Mouse (Mus musculus) stomach, embryonic 15.5 days (tissue): ENCODE measurements around the gene Gsto1. TPM values are rescaled to one million over a fixed set of nuclear protein-coding genes. Genes with fewer than 3 reads are reported as not detected.

Experiments
- ATAC-seq: fragments of 200-750 bp; cut with Nextera tagmentation; 2 replicates; pipeline ENCODE4 v1.8.0; 2017; ENCODE audit warnings: low read depth, moderate number of reproducible peaks, moderate TSS enrichment; ENCODE audit not compliant: insufficient read depth, low FRiP score
- H3K27ac ChIP-seq: fragments of 300-500 bp; sonication (generic); 2 replicates; pipeline ENCODE4 v1.5.1; 2015; ENCODE audit warnings: mild to moderate bottlenecking, inconsistent platforms
- H3K27me3 ChIP-seq: fragments of 300-500 bp; sonication (generic); replicated peaks from 2 replicates; pipeline ENCODE4 v1.6.1; 2015; ENCODE audit warnings: inconsistent platforms
- H3K36me3 ChIP-seq: fragments of 300-500 bp; sonication (generic); 2 replicates; pipeline ENCODE4 v1.6.1; 2015; ENCODE audit warnings: inconsistent platforms
- H3K4me1 ChIP-seq: fragments of 300-500 bp; sonication (generic); 2 replicates; pipeline ENCODE4 v1.6.1; 2015; ENCODE audit warnings: inconsistent platforms
- H3K4me2 ChIP-seq: fragments of 300-500 bp; sonication (generic); 2 replicates; pipeline ENCODE4 v1.6.1; 2015; ENCODE audit warnings: mild to moderate bottlenecking, inconsistent platforms
- H3K4me3 ChIP-seq: fragments of 300-500 bp; sonication (generic); replicated peaks from 2 replicates; pipeline ENCODE4 v1.5.1; 2015; ENCODE audit warnings: inconsistent platforms
- H3K9ac ChIP-seq: fragments of 300-500 bp; sonication (generic); 2 replicates; pipeline ENCODE4 v1.6.1; 2015; ENCODE audit warnings: inconsistent platforms
- H3K9me3 ChIP-seq: fragments of 300-500 bp; sonication (generic); 2 replicates; pipeline ENCODE4 v1.6.1; 2016; ENCODE audit warnings: inconsistent platforms
- WGBS: fragments of 180-500 bp; shearing (Covaris S2); methylation state at CpG from one replicate; pipeline ENCODE4 v1.1.7; 2015; 5-methylcytosine and 5-hydroxymethylcytosine counted together
- polyA plus RNA-seq: library from polyadenylated mRNA; unstranded; fragments of >200 nt; fragmentation: Nextera tagmentation; extraction: Ambion mirVana; gene quantifications from 2 replicates; pipeline ENCODE4 v1.2.1, GENCODE M21; 2015

Gene Gsto1
- polyA plus RNA-seq, 1 experiment from 2014 or later: 1,161 TPM

DNA sequence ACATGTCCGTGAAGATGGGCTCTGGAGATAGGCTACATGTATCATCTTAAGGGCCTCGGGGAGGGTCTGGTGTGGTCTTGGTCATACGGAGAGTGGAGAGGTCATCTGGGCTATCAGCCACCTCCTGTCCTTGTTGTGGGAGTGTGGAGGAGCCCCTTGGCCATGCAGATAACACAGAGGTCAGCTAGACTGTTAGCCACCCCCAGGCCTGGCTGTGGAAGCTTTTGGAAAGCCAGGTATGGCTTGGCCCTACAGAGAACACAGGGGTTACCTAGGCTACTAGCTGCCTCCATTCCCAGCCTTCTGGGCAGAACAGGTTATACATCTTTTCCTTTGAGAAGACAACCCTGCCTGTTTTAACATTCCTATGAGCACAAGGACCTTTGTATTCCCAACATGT lies 7.8 kb downstream of the Gsto1 start:
- 90% methylated on average over 3 of the region's 3 CpGs for WGBS
- no peaks in the 10 kb centered on the region for H3K9me3 ChIP-seq

DNA sequence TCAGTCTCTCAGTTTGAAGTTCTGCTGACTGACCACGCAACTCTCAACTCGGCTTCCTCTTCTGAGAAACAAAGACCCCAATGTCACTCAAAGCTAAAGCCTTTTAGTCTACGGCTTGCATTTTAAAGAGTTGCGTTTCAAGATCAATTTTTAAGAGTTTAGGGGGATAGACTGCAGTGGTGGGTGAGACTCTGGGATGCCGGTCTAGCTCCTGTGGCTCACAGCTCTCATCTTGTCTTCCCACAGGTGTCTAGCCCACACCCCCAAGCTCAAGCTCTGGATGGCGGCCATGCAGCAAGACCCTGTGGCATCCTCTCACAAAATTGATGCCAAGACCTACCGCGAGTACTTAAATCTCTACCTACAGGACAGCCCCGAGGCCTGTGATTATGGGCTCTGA lies 9.3 kb downstream of the Gsto1 start:
- H3K4me3 ChIP-seq: no peak overlapping the region
- 0 out of 2 replicates have a peak, but pooled peaks cover 5% of the 10 kb centered on the region for H3K36me3 ChIP-seq
- WGBS: 94% methylated on average over 9 of the region's 9 CpGs
- no peak overlapping the region for H3K4me2 ChIP-seq
- no peaks in the 10 kb centered on the region for H3K27me3 ChIP-seq
- no peaks in the 10 kb centered on the region for H3K9me3 ChIP-seq
- ATAC-seq: no peak
- H3K27ac ChIP-seq: no peak overlapping the region
- H3K9ac ChIP-seq: no peak overlapping the region
- H3K4me1 ChIP-seq: 0 out of 2 replicates have a peak, but pooled peaks cover 4% of the 10 kb centered on the region

More for the DNA sequence above, 7.8 kb downstream of the Gsto1 start:
- peaks cover 5% of the 10 kb centered on the region; the same call in 1 of the 2 replicates for H3K36me3 ChIP-seq
- no peak overlapping the region for H3K4me3 ChIP-seq
- H3K4me1 ChIP-seq: 0 out of 2 replicates have a peak, but pooled peaks cover under 1% of the 10 kb centered on the region
- no peak for ATAC-seq
- H3K27ac ChIP-seq: no peak overlapping the region
- H3K9ac ChIP-seq: no peak overlapping the region
- no peaks in the 10 kb centered on the region for H3K27me3 ChIP-seq
- H3K4me2 ChIP-seq: no peak overlapping the region

DNA sequence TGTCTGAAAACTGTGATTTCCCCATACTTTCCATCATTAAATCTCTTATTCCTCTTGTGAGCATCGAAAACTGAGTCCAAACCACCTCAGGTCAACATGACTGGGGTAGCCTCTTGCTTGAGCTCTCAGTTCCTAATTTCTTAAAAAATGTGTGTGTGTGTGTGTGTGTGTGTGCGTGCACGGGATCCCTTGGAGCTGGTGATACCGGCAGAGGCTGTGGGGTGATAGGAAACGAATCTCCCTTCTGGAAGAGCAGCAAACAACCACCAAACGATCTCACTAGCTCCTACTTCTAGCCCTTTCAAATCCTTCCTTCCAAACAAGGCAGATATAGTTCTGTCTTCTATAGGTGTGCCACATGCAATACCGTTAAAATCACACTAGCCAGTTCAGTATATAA lies 10.0 kb downstream of the Gsto1 start:
- H3K27me3 ChIP-seq: no peaks in the 10 kb centered on the region
- 83% methylated on average over 7 of the region's 7 CpGs for WGBS
- H3K9me3 ChIP-seq: no peaks in the 10 kb centered on the region
- H3K36me3 ChIP-seq: 0 out of 2 replicates have a peak, but pooled peaks cover 2% of the 10 kb centered on the region
- peak overlapping the region; percentile 78 for H3K4me2 ChIP-seq
- H3K27ac ChIP-seq: no peak overlapping the region
- H3K4me3 ChIP-seq: peak overlapping the region; percentile 60
- H3K9ac ChIP-seq: no peak overlapping the region
- ATAC-seq: no peak
- H3K4me1 ChIP-seq: 0 out of 2 replicates have a peak, but pooled peaks cover 5% of the 10 kb centered on the region

DNA sequence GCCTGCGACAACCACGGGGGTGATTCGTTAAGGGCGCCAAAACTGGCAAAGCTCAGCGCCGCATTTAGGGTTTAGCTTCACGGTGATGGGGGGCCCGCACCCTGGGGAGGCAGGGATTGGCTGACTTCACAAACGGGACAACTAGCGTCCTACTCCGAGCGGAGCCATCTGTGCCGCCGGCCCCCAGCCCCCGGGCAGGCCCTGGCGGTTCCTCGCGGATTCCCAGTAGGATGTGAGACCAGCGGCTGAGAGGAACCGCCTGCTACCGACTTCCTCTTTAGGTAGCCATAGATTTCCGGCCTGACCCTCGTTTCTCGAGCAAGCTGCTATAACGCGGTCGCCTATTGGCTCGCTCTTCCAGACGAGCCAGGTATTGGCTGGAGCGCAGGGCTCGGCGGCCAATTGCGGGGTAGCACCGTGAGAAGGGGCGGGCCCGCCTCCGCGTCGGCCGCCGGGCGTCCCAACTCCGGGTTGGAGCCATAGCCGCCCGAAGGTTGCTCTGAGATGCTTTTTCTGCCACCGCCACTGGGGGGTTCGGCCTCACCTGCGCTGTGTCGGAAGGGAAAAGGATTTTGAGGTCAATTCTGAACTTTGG lies 10.7 kb downstream of the Gsto1 start, which contains the start of gene Gsto2:
Gene Gsto2, plus strand, starts transcription at position 182 of the 595 bp plus-strand sequence.
- H3K4me1 ChIP-seq: 0 out of 2 replicates have a peak, but pooled peaks cover 5% of the 10 kb centered on the region
- peak within 1 kb of the TSS; percentile 78 for H3K4me2 ChIP-seq
- H3K36me3 ChIP-seq: no peaks in the 10 kb centered on the region
- no peaks in the 10 kb centered on the region for H3K27me3 ChIP-seq
- peak within 1 kb of the TSS; percentile 60 for H3K4me3 ChIP-seq
- H3K9ac ChIP-seq: peak within 1 kb of the TSS; percentile 60
- under 1% methylated on average over 49 of the region's 49 CpGs for WGBS
- peak within 1 kb of the TSS; percentile 87 for H3K27ac ChIP-seq
- H3K9me3 ChIP-seq: no peaks in the 10 kb centered on the region
- ATAC-seq: peak; percentile 100

DNA sequence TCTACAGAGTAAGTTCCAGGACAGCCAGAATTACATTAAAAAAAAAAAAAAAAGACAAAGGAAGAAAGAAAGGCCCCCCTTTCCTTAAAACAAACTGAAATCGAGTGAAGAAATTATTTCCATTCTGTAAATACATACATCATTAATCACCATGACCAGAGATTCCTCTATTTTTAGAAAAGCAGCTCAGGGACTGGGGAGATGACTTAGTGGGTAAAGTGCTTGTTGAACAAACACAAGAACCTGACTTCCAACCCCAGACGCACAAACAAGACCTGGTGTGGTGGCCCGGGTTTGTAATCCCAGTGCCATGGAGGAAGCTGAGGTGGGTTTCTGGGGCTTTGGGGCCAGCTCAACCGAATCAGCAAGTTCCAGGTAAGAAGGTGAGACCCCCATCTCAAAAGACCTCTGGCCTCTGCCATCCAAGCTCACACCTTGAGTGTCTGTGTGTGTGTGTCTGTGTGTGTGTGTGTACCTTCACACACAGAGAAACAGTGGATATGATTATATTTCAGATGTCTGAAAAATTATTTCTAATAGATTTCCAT lies 12.9 kb downstream of the Gsto1 start:
- no peaks in the 10 kb centered on the region for H3K36me3 ChIP-seq
- WGBS: 48% methylated on average over 4 of the region's 4 CpGs
- no peaks in the 10 kb centered on the region for H3K27me3 ChIP-seq

DNA sequence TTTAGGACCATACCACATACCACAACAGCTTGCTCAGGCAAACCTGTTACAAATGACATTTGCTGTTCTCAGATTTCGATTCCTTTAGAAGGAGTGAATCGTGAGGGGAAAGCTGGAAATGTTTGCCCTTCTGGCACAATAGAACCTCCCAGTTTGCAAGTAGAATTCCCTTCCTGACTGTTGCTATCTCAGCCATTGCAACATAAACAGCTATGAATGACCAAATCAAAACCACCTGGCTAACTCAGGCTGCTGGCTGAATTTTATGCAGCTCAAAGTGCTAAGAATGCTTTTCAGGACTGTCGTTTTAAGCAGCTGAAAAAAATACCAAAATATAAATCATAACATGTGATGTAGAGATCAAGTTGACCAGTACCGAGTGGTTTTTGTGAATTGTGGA lies 14.2 kb downstream of the Gsto1 start:
- WGBS: 46% methylated on average over 4 of the region's 4 CpGs
- no peak for ATAC-seq
- no peaks in the 10 kb centered on the region for H3K27me3 ChIP-seq
- H3K9me3 ChIP-seq: no peaks in the 10 kb centered on the region
- H3K4me2 ChIP-seq: no peak overlapping the region
- no peak overlapping the region for H3K9ac ChIP-seq
- H3K36me3 ChIP-seq: no peaks in the 10 kb centered on the region
- H3K4me1 ChIP-seq: 0 out of 2 replicates have a peak, but pooled peaks cover 5% of the 10 kb centered on the region
- H3K4me3 ChIP-seq: no peak overlapping the region
- H3K27ac ChIP-seq: no peak overlapping the region

More for the DNA sequence above, 12.9 kb downstream of the Gsto1 start:
- H3K4me1 ChIP-seq: 0 out of 2 replicates have a peak, but pooled peaks cover 5% of the 10 kb centered on the region
- no peak overlapping the region for H3K27ac ChIP-seq
- no peaks in the 10 kb centered on the region for H3K9me3 ChIP-seq
- H3K4me2 ChIP-seq: no peak overlapping the region
- H3K4me3 ChIP-seq: no peak overlapping the region
- ATAC-seq: no peak
- no peak overlapping the region for H3K9ac ChIP-seq

DNA sequence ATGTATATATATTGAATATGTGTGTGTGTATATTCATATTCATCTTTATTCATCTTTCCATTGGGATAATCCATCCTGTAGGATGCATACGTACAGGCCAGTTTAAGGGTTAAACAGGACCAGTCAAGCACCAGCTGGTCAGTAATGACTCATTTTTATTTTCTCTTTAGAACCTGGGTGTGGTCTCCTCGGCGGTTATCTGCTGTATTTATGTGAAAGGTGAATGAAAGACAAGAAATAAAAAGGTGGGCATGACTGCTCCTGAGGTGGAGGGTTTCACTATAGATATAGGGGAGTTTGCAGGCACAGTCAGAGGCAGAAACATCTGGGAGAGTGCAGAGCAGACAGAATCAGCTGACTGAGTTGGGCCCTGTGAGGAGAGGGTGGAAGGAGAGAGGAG lies 14.7 kb downstream of the Gsto1 start:
- Histone ChIP-seq H3K4me3 (no peak overlapping the region), H3K9ac (no peak overlapping the region), H3K36me3 (no peaks in the 10 kb centered on the region), H3K27me3 (no peaks in the 10 kb centered on the region), H3K4me1 (0 out of 2 replicates have a peak, but pooled peaks cover 5% of the 10 kb centered on the region), H3K9me3 (no peaks in the 10 kb centered on the region), H3K27ac (peak overlapping the region; percentile 31; the same call in 1 of the 2 replicates), H3K4me2 (no peak overlapping the region)
- ATAC-seq: no peak
- WGBS: 32% methylated on average over 3 of the region's 3 CpGs

DNA sequence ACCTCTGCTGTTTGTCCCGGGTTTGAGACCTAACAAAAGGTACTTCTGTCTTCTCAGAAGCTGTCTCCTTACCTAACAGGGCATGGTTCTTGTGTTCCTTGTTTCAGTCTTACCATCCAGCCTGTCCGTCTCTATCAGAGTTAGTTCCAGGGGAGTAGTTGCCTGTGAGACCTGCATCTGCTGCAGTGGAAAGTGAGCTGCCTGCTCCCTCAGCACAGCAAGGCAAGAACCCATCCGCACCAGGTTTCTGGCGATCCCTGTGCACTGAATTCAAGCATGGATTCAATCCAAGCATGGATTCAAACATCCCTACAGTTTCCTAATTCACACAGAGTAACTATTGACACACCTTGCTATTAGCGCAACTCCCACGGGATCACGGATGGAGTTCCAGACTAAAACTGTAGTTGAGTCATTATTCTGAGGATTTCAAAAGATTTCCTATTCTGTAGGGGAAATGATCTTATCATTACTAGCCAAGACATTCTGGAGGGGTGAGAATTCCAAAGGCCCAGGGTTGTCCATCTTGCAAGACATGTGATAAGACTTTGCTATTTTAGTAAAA lies 15.4 kb downstream of the Gsto1 start:
- H3K27ac ChIP-seq: peak overlapping the region; percentile 31; the same call in 1 of the 2 replicates
- H3K9ac ChIP-seq: no peak overlapping the region
- no peak for ATAC-seq
- H3K9me3 ChIP-seq: no peaks in the 10 kb centered on the region
- H3K4me1 ChIP-seq: 0 out of 2 replicates have a peak, but pooled peaks cover 5% of the 10 kb centered on the region
- no peak overlapping the region for H3K4me3 ChIP-seq
- H3K4me2 ChIP-seq: no peak overlapping the region
- 60% methylated on average over 7 of the region's 7 CpGs for WGBS
- no peaks in the 10 kb centered on the region for H3K36me3 ChIP-seq
- H3K27me3 ChIP-seq: no peaks in the 10 kb centered on the region

DNA sequence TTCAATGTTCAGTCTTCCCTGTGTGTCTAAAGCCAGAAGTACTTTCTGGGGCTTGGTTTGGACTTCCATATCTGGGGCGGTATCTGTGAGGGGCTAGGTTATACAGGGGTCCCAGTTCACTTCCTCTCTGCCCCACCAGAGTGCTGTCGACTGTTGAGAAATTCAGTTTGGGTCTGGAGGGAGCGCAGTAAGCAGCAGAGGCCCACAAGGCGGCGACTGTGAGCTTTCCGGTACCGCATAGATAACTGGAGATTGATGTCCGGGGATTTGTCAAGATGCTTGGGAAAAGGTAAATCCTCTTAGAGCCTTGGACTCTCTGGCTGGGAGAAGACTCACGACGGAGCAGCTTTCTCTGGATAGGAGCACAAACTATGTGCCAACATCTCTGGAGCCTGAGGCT lies 16.7 kb downstream of the Gsto1 start:
- WGBS: 35% methylated on average over 10 of the region's 10 CpGs
- Histone ChIP-seq H3K9ac (no peak overlapping the region), H3K4me1 (0 out of 2 replicates have a peak, but pooled peaks cover 5% of the 10 kb centered on the region), H3K36me3 (no peaks in the 10 kb centered on the region), H3K27ac (no peak overlapping the region), H3K27me3 (no peaks in the 10 kb centered on the region), H3K9me3 (no peaks in the 10 kb centered on the region), H3K4me2 (no peak overlapping the region), H3K4me3 (no peak overlapping the region)
- no peak for ATAC-seq

DNA sequence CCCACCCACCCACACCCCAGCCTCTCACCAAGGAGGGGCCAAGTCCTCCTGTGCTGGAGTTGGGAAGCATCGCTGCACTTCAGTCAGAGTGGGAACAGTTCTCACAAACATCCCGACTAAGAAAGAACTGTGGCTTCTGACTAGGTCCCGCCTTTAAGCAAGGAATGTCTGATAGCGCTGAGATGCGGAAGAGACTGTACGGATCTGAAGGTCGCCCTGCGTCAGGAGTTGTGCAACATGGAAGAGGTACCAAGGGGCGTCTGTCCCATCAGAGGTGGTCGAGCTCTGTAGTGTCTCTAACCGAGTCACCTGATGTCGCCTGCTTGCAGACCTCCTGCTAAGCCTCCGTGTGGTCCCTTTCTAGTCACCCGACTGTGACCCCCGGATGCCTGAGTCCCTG lies 21.5 kb downstream of the Gsto1 start:
- ATAC-seq: no peak
- Histone ChIP-seq H3K27me3 (no peaks in the 10 kb centered on the region), H3K27ac (no peak overlapping the region), H3K9me3 (no peaks in the 10 kb centered on the region), H3K4me1 (peaks cover 3% of the 10 kb centered on the region; the same call in 1 of the 2 replicates), H3K36me3 (no peaks in the 10 kb centered on the region), H3K4me3 (no peak overlapping the region), H3K9ac (no peak overlapping the region), H3K4me2 (no peak overlapping the region)
- 58% methylated on average over 15 of the region's 15 CpGs for WGBS

DNA sequence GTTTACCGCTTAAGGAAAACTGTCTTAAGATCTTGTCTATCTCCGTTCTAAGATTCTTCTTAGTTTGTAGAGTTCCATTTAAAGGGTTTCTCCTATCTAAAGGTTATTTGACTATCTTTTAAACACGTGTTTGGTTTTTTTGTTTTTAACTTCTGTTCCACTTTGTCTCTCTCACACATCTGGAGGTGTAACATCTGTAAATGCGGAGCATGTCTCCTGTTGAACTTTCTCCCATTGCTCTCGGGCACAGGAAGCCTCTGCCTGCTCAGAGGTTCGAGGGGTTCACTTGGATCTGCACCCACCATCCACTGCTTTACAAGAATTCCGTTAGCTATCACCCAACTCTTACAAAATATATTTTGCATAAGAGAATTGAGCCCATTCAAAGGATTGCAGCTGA lies 26.8 kb downstream of the Gsto1 start:
- WGBS: 73% methylated on average over 7 of the region's 7 CpGs
- ATAC-seq: no peak

More for the DNA sequence above, 26.8 kb downstream of the Gsto1 start:
- H3K4me1 ChIP-seq: peaks cover 3% of the 10 kb centered on the region; the same call in 1 of the 2 replicates
- no peak overlapping the region for H3K4me2 ChIP-seq
- H3K4me3 ChIP-seq: no peak overlapping the region
- H3K27ac ChIP-seq: no peak overlapping the region
- no peaks in the 10 kb centered on the region for H3K9me3 ChIP-seq
- no peaks in the 10 kb centered on the region for H3K27me3 ChIP-seq
- H3K36me3 ChIP-seq: no peaks in the 10 kb centered on the region
- no peak overlapping the region for H3K9ac ChIP-seq
